Mouse (Mus musculus) heart, adult 11 months (tissue): ENCODE measurements around the gene Plxna1.

ENCODE experiments used
- DNase-seq: peaks from one replicate; pipeline ENCODE4 v3.0.0; 2022

Gene Plxna1

GRCm38 (mm10) chr6:89360709-89361417 lies 1.6 kb downstream of the Plxna1 start:
- peak; percentile 93 for DNase-seq

GRCm38 (mm10) chr6:89359771-89360708 lies 2.4 kb downstream of the Plxna1 start:
- DNase-seq: no peak

GRCm38 (mm10) chr6:89359192-89359591 lies 3.2 kb downstream of the Plxna1 start:
- DNase-seq: no peak

GRCm38 (mm10) chr6:89355661-89356060 lies 6.8 kb downstream of the Plxna1 start:
- DNase-seq: no peak

GRCm38 (mm10) chr6:89354726-89355125 lies 7.7 kb downstream of the Plxna1 start:
- DNase-seq: no peak

- DNase-seq: no peak
Measured at GRCm38 (mm10) chr6:89354076-89354475, 8.3 kb downstream of the Plxna1 start.

- DNase-seq: no peak
Measured at GRCm38 (mm10) chr6:89353101-89353500, 9.3 kb downstream of the Plxna1 start.

GRCm38 (mm10) chr6:89351441-89352137 lies 10.8 kb downstream of the Plxna1 start:
- DNase-seq: peak; percentile 99

GRCm38 (mm10) chr6:89350520-89350919 lies 11.9 kb downstream of the Plxna1 start:
- no peak for DNase-seq

- peak; percentile 97 for DNase-seq
Measured at GRCm38 (mm10) chr6:89350037-89350515, 12.3 kb downstream of the Plxna1 start.

GRCm38 (mm10) chr6:89348363-89348762 lies 14.1 kb downstream of the Plxna1 start:
- peak; percentile 97 for DNase-seq

- DNase-seq: no peak
Measured at GRCm38 (mm10) chr6:89347792-89348191, 14.6 kb downstream of the Plxna1 start.

GRCm38 (mm10) chr6:89345855-89346254 lies 16.6 kb downstream of the Plxna1 start:
- DNase-seq: no peak

- DNase-seq: no peak
Measured at GRCm38 (mm10) chr6:89345486-89345785, 17.0 kb downstream of the Plxna1 start.

GRCm38 (mm10) chr6:89344613-89345485 lies 17.6 kb downstream of the Plxna1 start:
- DNase-seq: peak; percentile 99

GRCm38 (mm10) chr6:89341981-89342380 lies 20.4 kb downstream of the Plxna1 start:
- no peak for DNase-seq

GRCm38 (mm10) chr6:89339447-89339846 lies 23.0 kb downstream of the Plxna1 start:
- DNase-seq: peak; percentile 98

GRCm38 (mm10) chr6:89338733-89339132 lies 23.7 kb downstream of the Plxna1 start:
- peak; percentile 95 for DNase-seq

- DNase-seq: peak; percentile 97
Measured at GRCm38 (mm10) chr6:89337574-89337973, 24.8 kb downstream of the Plxna1 start.

GRCm38 (mm10) chr6:89333964-89334702 lies 28.3 kb downstream of the Plxna1 start:
- DNase-seq: no peak

- no peak for DNase-seq
Measured at GRCm38 (mm10) chr6:89330957-89331356, 31.5 kb downstream of the Plxna1 start.

GRCm38 (mm10) chr6:89328634-89329033 lies 33.8 kb downstream of the Plxna1 start:
- no peak for DNase-seq
